Mouse (Mus musculus) v-Abl transformed pro-B cells (cell line): ENCODE measurements around the gene Nbas.

ENCODE experiments used
- in situ Hi-C, 2 experiments: fragments of 400-800 bp; cut with MboI; formaldehyde crosslinking; loops; one replicate each; pipeline ENCODE4 v1.15.1; 2025; ENCODE audit not compliant: unreplicated experiment in 2 of 2

Gene Nbas

GRCm38 (mm10) chr12:13268826-13269449, at the start of gene Nbas:
TSS of gene Nbas (plus strand) at chr12:13269133.
- in situ Hi-C loops = no loop called here

GRCm38 (mm10) chr12:13242453-13242852, 26.5 kb upstream of the Nbas start:
- in situ Hi-C loops = loop anchor here in 1 of 2 experiments (25.0 kb wide), 1 partner anchor 1930 kb away; no protein-coding TSS in a partner anchor

GRCm38 (mm10) chr12:13248691-13249572, 20.0 kb upstream of the Nbas start, which contains the start of gene Ddx1:
TSS of gene Ddx1 (minus strand) at chr12:13249213.
- in situ Hi-C loops = loop anchor here in 1 of 2 experiments (25.0 kb wide), 1 partner anchor 1937 kb away; no protein-coding TSS in a partner anchor

GRCm38 (mm10) chr12:13249573-13249919, 19.4 kb upstream of the Nbas start:
- in situ Hi-C loops = loop anchor here in 1 of 2 experiments (25.0 kb wide), 1 partner anchor 1937 kb away; no protein-coding TSS in a partner anchor

GRCm38 (mm10) chr12:13255068-13255467, 13.9 kb upstream of the Nbas start:
- in situ Hi-C loops = no loop called here

- in situ Hi-C loops = no loop called here
These were observed 13.2 kb upstream of the Nbas start for GRCm38 (mm10) chr12:13255701-13256100.

GRCm38 (mm10) chr12:13268412-13268811, 521 bp upstream of the Nbas start:
- in situ Hi-C loops = no loop called here

GRCm38 (mm10) chr12:13269570-13270390, 847 bp downstream of the Nbas start:
- in situ Hi-C loops = no loop called here

GRCm38 (mm10) chr12:13291453-13291852, 22.5 kb downstream of the Nbas start:
- in situ Hi-C loops = no loop called here

- in situ Hi-C loops = no loop called here
These were observed 24.5 kb downstream of the Nbas start for GRCm38 (mm10) chr12:13293421-13293881.

- in situ Hi-C loops = no loop called here
These were observed 34.1 kb downstream of the Nbas start for GRCm38 (mm10) chr12:13303037-13303436.

- in situ Hi-C loops = no loop called here
These were observed 45.0 kb downstream of the Nbas start for GRCm38 (mm10) chr12:13313966-13314365.

- in situ Hi-C loops = no loop called here
These were observed 45.5 kb downstream of the Nbas start for GRCm38 (mm10) chr12:13314384-13314783.

GRCm38 (mm10) chr12:13315081-13315480, 46.1 kb downstream of the Nbas start:
- in situ Hi-C loops = no loop called here

- in situ Hi-C loops = no loop called here
These were observed 73.6 kb downstream of the Nbas start for GRCm38 (mm10) chr12:13342535-13342934.

GRCm38 (mm10) chr12:13356201-13356600, 87.3 kb downstream of the Nbas start:
- in situ Hi-C loops = no loop called here

GRCm38 (mm10) chr12:13356769-13357168, 87.8 kb downstream of the Nbas start:
- in situ Hi-C loops = no loop called here

- in situ Hi-C loops = no loop called here
These were observed 88.3 kb downstream of the Nbas start for GRCm38 (mm10) chr12:13357229-13357628.

- in situ Hi-C loops = no loop called here
These were observed 89.9 kb downstream of the Nbas start for GRCm38 (mm10) chr12:13358849-13359248.

GRCm38 (mm10) chr12:13360183-13360811, 91.4 kb downstream of the Nbas start:
- in situ Hi-C loops = no loop called here
